Mouse (Mus musculus): Measurements from ENCODE around the gene Prb1. TPM values are rescaled to one million over a fixed set of nuclear protein-coding genes. Genes with fewer than 3 reads are reported as not detected.
"Not testable (repeated sequence)": the region's sequence is repeated elsewhere in the genome, so short reads cannot be mapped to it uniquely, and the experiment has no call there.

The Prb1 gene
- polyA plus RNA-seq (2015; fragmentation: Nextera tagmentation; extraction: Ambion mirVana): not detected in 2 replicates

- H3K27me3 ChIP-seq; H3K9ac ChIP-seq; H3K27ac ChIP-seq; H3K9me3 ChIP-seq (replicated peaks); ATAC-seq (replicated peaks; ENCODE audit: low FRiP score); H3K4me2 ChIP-seq; H3K36me3 ChIP-seq; H3K4me1 ChIP-seq; H3K4me3 ChIP-seq (replicated peaks): not testable (repeated sequence)
Measured at GRCm38 (mm10) chr6:132210421-132210820, at the start of gene Prb1. Gene Prb1 (minus strand): TSS chr6:132210521.

Other genes starting within 250 kb of the Prb1 start
- gene Prpmp5, start 104.2 kb upstream of the Prb1 start, polyA plus RNA-seq (2015; fragmentation: Nextera tagmentation; extraction: Ambion mirVana): not detected in 2 replicates
- gene Gm8882, start 153.6 kb upstream of the Prb1 start, polyA plus RNA-seq (2015; fragmentation: Nextera tagmentation; extraction: Ambion mirVana): not detected in 2 replicates